Mouse (Mus musculus): Measurements from ENCODE around the gene Ubr4. TPM values are rescaled to one million over a fixed set of nuclear protein-coding genes. Genes with fewer than 3 reads are reported as not detected.

Ubr4 gene
- total RNA-seq, 2 experiments from 2014 or later, result 149 to 168 TPM

Small RNAs within 50 kb of the gene (microRNA-seq; reads per million reads assigned to microRNA genes)
- 0 reads per million in 2 experiments for gene Gm24245
- gene Gm25732, result 0.60 to 0.63 reads per million in 2 experiments

Other genes starting within 250 kb of the Ubr4 start
- gene Minos1, start 221.5 kb upstream of the Ubr4 start, total RNA-seq (2021), result 100 to 1,000 TPM; 198 to 212 TPM
- gene Capzb, start 159.7 kb upstream of the Ubr4 start, total RNA-seq (2021), result 100 to 1,000 TPM; 417 to 423 TPM
- 10 to 100 TPM; 11.9 to 13.2 TPM for gene Pqlc2, start 41.9 kb upstream of the Ubr4 start, total RNA-seq (2021)
- 10 to 100 TPM; 32.1 to 32.3 TPM for gene Akr7a5, start 41.9 kb upstream of the Ubr4 start, total RNA-seq (2021)
- 10 to 100 TPM; 48.1 to 48.3 TPM for gene Mrto4, start within 50 bp of the Ubr4 start, total RNA-seq (2021)
- gene Emc1, start within 50 bp of the Ubr4 start, total RNA-seq (2021), result 10 to 100 TPM; 87.9 to 89.8 TPM
- 10 to 100 TPM; 15.3 to 18.0 TPM for gene Iffo2, start 177.9 kb downstream of the Ubr4 start, total RNA-seq (2021)

Data from layer of hippocampus, postnatal 36 days (tissue).